Mouse (Mus musculus): ENCODE measurements around the gene Krt31.

Gene Krt31

DNA sequence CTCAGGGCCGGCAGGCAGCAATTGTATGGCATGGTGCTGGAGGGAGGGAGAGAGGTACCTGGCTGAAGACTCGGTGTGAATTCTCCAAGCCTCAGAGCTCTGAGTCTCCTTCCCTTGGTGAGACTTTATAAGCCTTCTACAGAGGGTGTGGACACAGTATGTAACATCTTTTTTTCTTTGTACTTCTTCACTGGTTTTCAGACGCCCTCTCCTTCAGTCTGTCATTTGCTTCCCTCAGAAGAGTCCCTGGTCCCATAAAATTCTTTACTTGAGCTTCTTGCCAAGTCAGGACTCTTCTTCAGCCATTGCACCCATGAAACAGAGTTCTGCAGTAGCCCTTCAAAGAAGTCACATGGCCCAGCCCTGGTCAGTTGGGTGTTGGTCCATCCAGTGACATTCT is at the start of gene Krt31:
Krt31 (minus strand) TSS at position 101 of the 400 bp plus-strand sequence.
- no peak for ATAC-seq (ENCODE audit: low TSS enrichment)

DNA sequence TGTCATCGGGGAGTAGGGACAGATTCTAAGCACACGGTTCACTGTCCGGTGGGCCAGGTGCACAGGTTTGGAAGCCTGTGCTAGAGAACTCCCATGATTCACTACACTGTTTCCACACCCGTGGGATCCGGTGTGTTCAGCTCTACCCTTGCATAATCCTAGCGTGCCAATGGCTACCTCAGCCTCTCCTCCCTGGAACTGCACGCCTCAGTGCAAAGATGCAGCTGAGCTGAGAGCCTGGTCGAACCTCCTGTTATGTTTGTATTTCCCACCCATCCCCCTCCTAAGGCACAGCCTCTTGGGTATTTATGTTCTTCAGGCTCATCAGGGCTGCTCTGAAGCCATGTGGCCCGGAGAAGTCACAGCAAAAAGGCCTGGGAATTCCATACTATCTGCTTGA is 47.5 kb upstream of the Krt31 start:
- ATAC-seq (ENCODE audit: low TSS enrichment) = no peak

DNA sequence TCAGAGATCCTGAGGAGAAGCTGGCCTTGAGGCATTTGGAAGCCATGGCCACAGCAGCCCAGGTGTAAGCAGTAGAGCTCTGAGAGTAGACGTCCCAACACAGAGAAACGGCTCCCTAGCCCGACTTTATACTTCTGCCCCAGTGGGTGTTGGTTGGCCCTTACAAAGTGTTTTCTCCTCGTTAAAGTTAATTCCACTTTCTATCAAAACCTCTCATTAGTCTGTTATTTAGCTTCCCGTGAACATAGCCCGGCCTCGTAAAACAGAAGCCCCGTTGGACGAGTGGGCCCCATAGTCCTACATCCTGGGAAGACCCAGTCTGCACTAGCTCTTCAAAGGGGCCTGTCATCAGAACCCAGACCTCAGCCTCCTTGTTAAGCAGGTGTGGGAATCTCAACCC is 45.8 kb upstream of the Krt31 start, which contains the start of gene Krt35:
Krt35 (minus strand) TSS at position 101 of the 400 bp plus-strand sequence.
- no peak for ATAC-seq (ENCODE audit: low TSS enrichment)

DNA sequence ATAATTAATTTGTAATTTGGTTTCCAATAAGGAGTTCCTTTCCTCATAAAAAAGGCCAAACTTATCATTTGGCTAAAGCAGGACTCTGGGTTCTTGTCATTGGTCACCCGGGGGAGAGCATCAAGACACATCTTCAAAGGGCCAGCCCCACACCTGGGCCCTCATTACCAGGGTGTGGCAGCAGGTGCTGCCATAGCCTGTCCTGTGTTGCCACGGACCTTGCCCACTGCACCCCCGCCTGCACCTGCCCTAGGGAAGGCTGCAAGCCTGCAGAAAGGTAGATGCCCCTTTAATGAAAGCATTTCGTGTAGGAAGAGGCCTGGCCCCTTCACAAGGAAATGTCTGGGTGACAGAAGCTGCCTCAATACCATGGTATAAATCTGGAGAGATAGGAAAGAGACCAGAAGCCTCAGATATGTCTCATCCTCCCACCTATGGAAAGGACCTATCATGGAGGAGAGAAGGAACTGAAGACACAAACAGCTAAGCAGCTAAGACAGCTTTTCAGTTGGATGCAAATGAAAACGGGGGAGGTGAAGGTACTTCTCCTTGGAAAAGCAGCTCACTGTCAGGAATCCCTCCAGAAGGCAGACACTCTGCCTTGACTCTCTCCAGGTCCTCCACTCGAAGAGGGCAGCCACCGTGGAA is 38.2 kb upstream of the Krt31 start:
- ATAC-seq (ENCODE audit: low TSS enrichment) = peak; percentile 91

DNA sequence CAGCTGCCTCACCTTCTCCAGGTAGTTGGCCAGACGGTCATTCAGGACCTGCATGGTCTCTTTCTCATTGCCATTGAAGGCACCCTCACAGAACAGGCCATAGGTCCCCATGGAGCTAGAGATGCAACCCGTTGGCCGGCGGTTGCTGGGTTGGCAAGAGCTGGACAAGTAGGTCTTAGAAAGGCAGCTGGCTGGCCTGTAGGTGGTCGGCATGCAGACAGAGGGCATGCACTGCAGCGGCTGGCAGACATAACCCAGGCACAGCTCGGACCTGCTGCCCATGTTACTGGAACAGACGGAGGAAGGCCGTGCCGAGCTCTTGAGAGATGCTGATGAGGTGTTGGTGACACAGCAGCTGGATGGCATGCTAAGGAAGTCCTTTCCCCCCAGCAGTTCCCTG is 37.5 kb upstream of the Krt31 start, which contains the start of gene Krt32:
Krt32 (minus strand) TSS at position 366 of the 400 bp plus-strand sequence.
- no peak for ATAC-seq (ENCODE audit: low TSS enrichment)

DNA sequence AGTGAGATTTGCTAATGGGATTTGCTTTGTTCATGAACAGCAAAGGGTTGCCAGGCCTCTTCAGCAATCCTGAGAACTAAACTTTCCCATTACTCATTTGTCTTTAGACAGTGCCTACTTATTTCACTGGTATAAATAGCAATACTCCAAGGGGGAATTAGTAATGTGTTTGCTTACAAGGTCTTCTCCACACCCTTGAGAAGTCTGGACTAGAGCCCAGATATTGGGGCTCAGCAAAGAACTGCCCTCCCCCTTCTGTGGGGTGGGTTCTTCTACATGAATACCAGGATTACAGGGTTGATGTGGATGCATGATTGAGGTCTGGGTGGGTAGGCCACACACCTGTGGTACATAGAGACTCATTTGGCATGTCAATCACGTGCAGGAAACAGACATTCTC is 23.5 kb upstream of the Krt31 start:
- ATAC-seq (ENCODE audit: low TSS enrichment) = no peak

DNA sequence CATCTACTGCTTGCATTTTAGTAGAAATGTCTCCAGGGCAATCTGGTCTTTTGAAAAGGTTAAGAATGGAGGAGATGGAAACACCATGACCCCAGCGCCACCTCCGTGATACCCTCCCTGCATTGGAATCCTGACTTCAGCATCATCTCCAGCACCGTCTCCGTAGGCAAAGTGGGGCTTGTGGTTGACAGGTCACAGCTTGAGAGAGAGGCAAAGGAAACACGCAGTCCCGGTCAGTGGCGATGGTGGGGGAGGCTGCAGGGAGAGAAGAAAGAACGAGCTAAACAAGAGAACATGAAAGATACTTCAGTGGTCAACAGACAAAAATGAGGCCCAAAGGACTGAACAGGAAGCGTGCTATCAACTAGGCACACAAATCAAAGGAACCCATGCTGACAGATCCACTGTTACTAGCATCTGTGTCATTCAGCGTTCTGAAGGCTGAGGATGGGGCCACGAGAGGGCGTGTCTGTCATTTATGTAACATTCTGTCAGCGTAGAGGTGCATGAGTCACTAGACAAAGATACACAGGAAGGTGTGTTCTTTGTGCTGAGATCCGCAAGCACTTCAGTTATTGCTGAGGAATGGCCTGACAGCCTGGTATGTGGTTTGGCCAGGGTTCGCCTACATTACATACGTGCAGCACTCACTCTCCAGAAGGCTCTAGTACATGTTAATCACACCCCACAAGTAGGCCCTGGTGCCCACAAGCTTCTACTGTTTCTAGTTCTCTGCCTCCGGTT is 17.1 kb upstream of the Krt31 start:
- no peak for ATAC-seq (ENCODE audit: low TSS enrichment)

DNA sequence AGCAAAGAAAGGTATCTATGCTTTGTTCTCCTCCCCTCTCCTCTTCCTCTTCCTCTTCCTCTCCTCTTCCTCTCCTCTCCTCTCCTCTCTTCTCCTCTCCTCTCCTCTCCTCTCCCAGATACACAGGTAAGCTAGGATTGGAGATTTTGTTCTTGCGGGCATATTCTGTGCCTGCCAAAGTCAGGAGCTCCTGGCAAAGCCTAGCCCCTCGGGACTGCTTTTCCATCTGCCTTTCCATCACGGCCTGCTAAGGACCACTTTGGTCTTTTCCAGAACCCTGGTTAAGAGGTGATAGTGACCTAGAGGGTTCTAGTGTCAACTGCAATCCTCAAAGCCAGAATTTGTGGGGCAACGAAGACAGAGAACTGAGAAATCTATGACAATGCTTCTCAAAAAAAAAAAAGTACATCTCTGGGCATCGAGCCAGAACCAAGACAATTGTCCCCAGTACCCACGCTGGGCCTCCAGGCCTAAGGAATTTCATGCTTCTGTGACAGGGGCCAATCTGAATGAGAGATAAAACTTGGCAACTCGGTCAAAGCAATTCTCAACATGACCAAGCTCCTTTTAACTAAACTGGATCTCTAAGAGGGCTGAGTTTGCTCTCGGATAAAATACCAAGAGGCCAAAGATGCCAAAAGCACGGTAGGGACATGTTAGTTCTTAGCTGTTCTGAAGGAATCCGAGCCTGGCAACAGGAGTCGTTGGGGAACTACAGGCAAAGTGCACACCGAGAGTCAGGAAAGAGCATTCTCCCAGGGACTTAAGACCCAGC is 16.1 kb upstream of the Krt31 start:
- no peak for ATAC-seq (ENCODE audit: low TSS enrichment)

DNA sequence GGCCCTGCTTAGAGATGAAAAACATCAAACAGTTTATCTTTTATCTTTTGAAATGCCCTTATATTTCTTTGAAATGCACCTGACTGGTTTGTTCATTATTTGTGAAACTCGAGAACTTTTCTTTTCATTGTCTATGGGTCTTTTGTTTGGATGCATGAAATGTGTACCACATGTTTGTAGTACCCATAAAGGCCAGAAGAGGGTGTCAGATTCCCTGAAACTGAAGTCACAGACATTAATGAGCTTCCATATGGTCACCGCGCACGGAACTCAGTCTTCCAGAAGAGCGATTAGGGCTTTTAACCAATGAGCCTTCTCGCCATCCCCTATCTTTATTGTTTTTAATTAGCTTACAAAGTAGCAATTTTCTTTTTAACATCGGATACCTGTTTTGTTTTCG is 8.5 kb upstream of the Krt31 start:
- no peak for ATAC-seq (ENCODE audit: low TSS enrichment)

DNA sequence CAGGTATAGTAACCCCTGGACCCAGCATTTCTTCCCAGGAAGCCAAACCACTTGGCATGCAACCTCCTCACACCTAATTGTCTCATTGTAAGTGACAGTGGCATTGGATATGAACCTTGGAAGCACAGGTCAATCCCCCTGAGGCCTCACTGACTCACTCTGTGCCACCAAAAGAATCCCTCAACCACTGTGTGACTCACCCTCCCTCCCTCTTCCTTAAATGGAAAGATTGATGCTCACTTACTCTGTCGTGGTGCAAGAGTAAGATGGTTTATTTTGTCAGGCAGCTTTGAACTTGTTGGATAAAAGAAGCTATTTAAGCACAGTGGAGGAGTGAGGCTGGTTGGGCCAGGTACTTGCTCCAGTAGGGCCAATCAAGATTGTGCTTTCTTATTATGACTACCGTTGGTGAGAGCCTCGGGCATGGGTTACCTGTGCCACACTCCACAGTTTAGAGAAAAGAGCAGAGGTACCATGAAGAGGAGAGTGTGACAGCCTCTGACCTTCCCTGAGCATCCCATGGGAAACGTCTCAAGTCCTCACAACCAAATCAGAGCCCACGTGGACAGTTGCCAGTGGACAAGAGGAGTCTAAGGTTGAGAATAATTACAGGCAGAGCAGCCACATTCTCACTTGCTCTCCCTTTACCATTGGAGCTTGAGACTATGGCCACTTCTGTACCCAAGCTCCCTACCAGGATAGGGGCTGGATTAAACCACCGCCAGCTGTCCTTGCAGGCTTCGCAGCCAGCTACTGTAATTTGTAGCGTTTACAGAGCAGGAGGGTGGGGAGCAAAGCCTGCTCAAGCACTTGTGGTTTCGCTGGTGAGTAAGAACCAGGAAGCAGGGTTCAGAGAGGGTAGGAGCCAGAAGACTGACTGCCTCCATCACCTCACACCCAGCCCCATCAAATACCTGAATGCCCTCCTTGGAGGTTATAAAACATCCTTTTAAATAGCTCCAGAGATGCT is 5.6 kb upstream of the Krt31 start:
- ATAC-seq (ENCODE audit: low TSS enrichment) = no peak

DNA sequence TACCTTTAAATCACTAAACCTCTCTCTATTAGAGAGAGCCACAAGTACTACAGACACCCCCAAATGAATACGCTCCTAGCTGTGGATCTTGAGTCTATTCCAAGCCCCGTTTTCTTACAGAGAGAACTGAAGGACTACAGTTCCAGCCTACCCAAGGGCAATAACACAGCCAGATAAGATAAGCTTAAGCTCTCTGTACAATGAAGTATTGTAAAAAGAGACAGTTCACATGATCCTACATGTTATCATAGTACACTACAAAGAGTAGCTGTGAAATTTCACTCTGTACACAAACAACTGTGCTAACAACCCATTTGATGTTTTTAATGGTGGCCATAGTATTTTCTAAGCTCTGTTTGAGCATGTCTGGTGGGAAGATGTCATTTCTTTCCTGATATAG is 3.2 kb downstream of the Krt31 start:
- no peak for ATAC-seq (ENCODE audit: low TSS enrichment)

DNA sequence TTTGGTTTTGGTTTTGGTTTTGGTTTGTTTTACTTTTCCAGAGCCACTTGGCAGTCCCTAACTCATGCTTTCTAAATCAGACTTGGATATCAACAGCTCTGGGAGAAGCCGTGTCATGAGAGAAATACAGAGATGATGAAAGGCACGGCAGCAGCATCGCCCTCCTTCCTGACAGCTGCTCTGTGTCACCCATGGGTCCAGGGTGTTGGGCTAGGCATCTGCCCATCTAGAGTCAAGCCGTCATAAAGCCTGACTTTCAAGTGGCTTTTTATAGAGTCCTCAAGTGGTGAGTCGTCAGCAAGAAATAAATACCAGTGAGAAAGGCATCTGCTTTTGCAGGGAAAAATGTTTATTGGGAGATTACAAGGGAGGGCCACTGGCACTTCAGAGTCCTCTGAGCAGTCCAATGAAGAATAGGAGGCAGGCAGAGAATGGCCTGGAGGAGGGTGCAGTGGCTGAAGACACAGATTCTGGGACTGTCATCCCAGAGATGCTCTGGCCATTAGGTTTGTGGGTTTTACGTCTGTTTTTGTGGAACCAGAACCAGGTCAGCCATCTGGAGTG is 4.0 kb downstream of the Krt31 start:
- peak; percentile 65 for ATAC-seq (ENCODE audit: low TSS enrichment)

DNA sequence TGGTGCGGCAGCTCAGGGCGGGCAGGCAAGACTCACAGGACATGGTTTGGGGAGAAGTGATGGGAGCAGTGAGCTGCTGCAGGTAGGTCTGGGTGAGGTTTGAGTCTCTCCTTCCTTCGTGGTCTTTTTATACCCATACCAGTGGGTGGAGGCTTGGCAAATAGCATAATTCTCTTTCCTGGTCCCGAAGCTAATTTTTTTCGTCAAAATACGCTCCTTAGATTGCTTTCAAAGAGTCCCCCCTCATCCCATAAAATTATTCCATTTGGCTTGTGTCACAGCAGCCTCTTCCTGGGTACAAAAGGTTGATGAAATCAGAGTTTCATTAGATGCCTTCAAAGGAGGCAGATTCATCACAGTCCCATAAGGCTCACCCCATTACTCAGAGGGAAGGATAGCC is 8.9 kb downstream of the Krt31 start, which contains the start of gene Krt34:
Krt34 (minus strand) TSS at position 101 of the 400 bp plus-strand sequence.
- ATAC-seq (ENCODE audit: low TSS enrichment) = no peak

DNA sequence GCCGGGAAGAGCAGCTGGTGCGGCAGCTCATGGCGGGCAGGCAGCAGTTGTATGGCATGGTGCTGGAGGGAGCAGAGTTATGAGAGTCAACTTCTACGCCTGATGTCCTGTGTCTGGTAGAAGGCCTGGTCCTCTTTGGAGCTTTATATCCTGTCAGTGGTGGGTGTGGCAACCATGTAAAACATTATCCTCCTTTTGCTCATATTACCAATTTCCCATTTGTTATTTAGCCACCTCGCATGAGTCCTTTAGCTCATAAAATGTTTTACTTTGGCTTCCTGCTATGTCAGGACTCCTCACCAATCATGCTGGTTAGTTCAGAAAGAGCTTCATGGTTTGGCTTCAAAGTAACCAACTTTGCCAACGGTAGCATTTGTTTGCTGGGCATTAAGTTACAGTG is 20.6 kb downstream of the Krt31 start, which contains the start of gene Krt33b:
Krt33b (minus strand) TSS at position 101 of the 400 bp plus-strand sequence.
- ATAC-seq (ENCODE audit: low TSS enrichment) = no peak

DNA sequence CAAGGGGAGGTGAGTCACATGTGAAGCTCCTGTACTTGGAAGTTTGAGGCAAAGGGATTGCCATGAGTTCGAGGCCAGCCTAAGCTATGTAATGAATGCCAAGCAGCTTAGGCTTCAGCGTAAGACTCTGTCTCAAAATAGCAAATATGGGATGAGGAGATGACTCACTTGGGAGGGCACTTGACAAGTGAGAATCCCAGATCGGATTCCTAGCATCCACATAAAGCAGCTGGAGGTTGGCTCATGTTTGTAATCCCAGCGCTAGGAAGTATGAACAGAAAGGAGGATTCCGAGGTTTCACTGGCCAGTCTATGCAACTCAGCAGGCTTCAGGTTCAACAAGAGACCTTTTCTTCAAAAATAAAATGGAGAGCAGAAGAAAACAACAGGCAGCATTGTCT is 28.9 kb downstream of the Krt31 start:
- ATAC-seq (ENCODE audit: low TSS enrichment) = peak; percentile 67; the same call in 1 of the 2 replicates

DNA sequence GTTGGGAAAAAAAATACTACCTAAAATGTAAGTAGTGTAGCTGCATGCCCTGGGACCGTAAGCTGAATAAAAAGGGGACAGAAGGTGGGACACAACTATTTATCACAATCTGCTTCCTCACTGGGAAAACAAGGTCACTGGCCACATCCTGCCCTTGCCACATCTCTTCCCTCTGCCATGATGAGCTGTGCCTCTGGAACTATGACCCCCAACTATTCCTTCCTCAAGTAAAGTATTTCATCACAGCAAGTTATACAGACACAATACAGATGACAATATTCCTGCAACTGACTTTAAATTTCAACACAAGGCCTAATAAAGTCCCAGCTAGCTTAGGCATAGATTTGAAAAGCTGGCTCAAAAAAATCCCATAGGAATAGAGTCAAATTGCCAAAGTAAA is 30.9 kb downstream of the Krt31 start:
- no peak for ATAC-seq (ENCODE audit: low TSS enrichment)

DNA sequence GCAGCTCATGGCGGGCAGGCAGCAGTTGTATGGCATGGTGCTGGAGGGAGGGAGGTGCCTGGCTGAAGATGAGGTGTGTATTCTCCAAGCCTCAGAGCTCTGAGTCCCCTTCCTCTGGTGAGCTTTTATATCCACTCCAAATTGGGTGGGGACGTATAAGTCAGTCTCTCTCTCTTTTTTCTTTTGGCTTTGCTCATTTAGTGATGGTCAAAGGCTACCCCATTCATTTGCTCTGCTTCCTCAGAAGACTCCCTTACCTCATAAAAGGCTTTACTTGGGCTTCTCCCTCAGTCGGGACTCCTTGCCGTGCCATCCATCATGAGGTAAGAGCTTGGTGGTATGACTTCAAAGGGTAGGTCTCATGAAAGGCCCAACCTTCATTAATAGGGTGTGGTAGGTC is 34.2 kb downstream of the Krt31 start, which contains the start of gene Krt33a:
Krt33a (minus strand) TSS at position 101 of the 400 bp plus-strand sequence.
- ATAC-seq (ENCODE audit: low TSS enrichment) = no peak

DNA sequence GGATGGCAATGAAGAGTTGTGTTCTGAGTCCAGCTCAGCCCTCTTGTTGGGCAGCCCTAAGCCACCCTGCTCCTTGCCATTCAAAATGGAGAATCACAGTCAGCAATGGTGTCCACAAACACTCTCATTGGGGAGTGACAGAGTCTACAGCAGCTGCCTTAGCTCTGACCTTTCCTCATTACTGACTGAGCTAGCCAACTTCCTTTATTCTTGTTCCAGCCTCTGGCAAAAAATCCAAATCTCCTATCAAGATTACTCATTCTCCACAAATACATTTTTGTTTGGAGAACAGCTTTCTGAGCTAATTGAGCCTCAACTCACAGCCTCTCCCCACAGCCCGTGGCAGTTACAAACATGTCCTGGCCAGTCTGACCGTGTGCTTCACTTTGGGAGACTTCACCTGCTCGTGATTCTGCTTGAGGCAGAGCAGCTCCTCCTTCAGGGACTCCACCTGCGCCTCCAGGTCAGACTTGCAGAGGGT is 36.6 kb downstream of the Krt31 start:
- ATAC-seq (ENCODE audit: low TSS enrichment) = no peak

DNA sequence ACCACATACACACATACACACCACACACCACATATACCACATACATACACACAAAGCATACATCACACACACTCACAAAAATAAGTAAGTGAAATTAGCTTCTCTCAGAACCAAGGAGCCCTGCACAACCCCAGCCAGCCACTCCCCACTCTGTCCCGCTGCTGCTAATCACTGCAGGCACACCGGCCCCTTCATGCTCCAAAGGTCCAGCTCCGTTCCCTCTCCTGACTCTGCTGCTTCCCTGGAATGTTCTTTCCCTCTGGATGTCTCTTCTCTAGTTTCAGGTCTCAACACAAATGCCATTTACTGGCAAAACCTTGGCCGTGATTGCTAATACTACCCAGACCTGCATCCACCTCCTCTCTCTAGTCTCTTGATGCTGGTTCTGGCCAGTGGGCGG is 39.7 kb downstream of the Krt31 start:
- no peak for ATAC-seq (ENCODE audit: low TSS enrichment)

DNA sequence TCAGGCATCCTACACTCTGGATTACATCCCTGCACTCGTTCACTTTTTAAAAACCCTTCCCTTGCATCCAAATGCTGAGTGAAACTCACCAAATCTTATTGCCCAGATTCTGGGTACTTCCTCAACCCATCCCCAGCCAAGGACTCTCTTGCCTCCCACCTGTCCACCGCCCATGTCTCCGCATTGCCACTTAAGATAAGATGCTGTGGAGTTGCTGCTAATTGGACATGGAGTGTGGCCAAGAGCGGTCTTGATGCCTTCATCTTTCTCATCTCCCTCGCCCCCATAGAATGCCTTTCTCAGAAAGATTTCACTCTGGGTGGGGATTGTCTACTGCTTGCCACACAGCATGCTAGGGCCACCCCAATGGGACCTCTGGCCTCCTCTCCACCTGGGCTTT is 42.0 kb downstream of the Krt31 start:
- peak; percentile 13; the same call in 1 of the 2 replicates for ATAC-seq (ENCODE audit: low TSS enrichment)

DNA sequence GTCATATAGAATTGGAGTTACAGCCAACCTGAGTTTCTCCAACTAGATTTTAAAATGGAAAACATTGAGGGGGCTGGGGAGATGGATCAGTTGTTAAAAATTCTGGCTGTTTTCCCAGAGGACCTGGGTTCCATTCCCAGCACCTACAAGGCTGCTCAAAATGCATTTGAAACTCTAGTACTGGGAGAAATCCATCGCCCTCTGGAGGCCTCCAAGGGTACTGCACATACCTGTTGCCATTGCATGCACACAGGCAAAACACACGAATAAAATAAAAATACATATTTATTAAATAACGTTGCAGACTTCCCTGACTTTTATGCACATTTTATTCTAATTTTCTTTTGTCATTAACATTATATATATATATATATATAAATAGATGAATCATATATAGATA is 43.7 kb downstream of the Krt31 start:
- ATAC-seq (ENCODE audit: low TSS enrichment) = no peak
